Mouse (Mus musculus) gastrocnemius, adult 8-10 months (tissue): ENCODE measurements around the gene Eefsec. TPM values are rescaled to one million over a fixed set of nuclear protein-coding genes. Genes with fewer than 3 reads are reported as not detected.

Experiments used
- DNase-seq, 2 experiments: peaks; one replicate each; pipeline ENCODE4 v3.0.0; 2022; ENCODE audit warnings: low spot score in 2 of 2
- total RNA-seq, 4 experiments: library from RNA; stranded (reverse); gene quantifications; 2 replicates each; pipeline ENCODE4 v1.2.4; 2022

The Eefsec gene
- 1 to 10 TPM; 7.3 to 9.4 (median 8.7) TPM for total RNA-seq

GRCm38 (mm10) chr6:88446063-88447002, at the start of gene Eefsec:
Eefsec (minus strand) TSS chr6:88446539.
- peak; percentile 52 for DNase-seq

GRCm38 (mm10) chr6:88493712-88494111, 47.4 kb upstream of the Eefsec start:
- DNase-seq, result no peak

- DNase-seq, result peak in 1 of 2 experiments; percentile 24
Measured at GRCm38 (mm10) chr6:88490629-88491354, 44.5 kb upstream of the Eefsec start.

GRCm38 (mm10) chr6:88489834-88490233, 43.5 kb upstream of the Eefsec start:
- DNase-seq, result no peak

- DNase-seq, result no peak
Measured at GRCm38 (mm10) chr6:88489026-88489425, 42.7 kb upstream of the Eefsec start.

- DNase-seq, result peak in 1 of 2 experiments; percentile 28
Measured at GRCm38 (mm10) chr6:88486893-88487292, 40.6 kb upstream of the Eefsec start.

GRCm38 (mm10) chr6:88485378-88485777, 39.0 kb upstream of the Eefsec start:
- DNase-seq, result no peak

GRCm38 (mm10) chr6:88483913-88484312, 37.6 kb upstream of the Eefsec start:
- DNase-seq, result no peak

- DNase-seq, result no peak
Measured at GRCm38 (mm10) chr6:88483111-88483510, 36.8 kb upstream of the Eefsec start.

GRCm38 (mm10) chr6:88480421-88480820, 34.1 kb upstream of the Eefsec start:
- DNase-seq, result no peak

GRCm38 (mm10) chr6:88469878-88470277, 23.5 kb upstream of the Eefsec start:
- DNase-seq, result no peak

GRCm38 (mm10) chr6:88465181-88465920, 19.0 kb upstream of the Eefsec start, which contains the start of gene Ruvbl1:
Ruvbl1 (plus strand) TSS chr6:88465409.
- peak; percentile 82 to 85 for DNase-seq

GRCm38 (mm10) chr6:88454545-88454944, 8.2 kb upstream of the Eefsec start:
- DNase-seq, result no peak

- no peak for DNase-seq
Measured at GRCm38 (mm10) chr6:88447454-88447853, 1.1 kb upstream of the Eefsec start.

GRCm38 (mm10) chr6:88445661-88446060, 678 bp downstream of the Eefsec start:
- no peak for DNase-seq

GRCm38 (mm10) chr6:88444076-88444750, 2.1 kb downstream of the Eefsec start:
- DNase-seq, result no peak

- no peak for DNase-seq
Measured at GRCm38 (mm10) chr6:88443446-88443845, 2.9 kb downstream of the Eefsec start.

- DNase-seq, result no peak
Measured at GRCm38 (mm10) chr6:88442551-88442950, 3.8 kb downstream of the Eefsec start.

- no peak for DNase-seq
Measured at GRCm38 (mm10) chr6:88439056-88439455, 7.3 kb downstream of the Eefsec start.

- no peak for DNase-seq
Measured at GRCm38 (mm10) chr6:88435609-88436008, 10.7 kb downstream of the Eefsec start.

- DNase-seq, result no peak
Measured at GRCm38 (mm10) chr6:88431202-88431601, 15.1 kb downstream of the Eefsec start.
